Mouse (Mus musculus) hindbrain, embryonic 11.5 days (tissue): ENCODE results near the gene Trim72. TPM values are rescaled to one million over a fixed set of nuclear protein-coding genes. Genes with fewer than 3 reads are reported as not detected.
A peak's percentile ranks its signal among the peaks of the same experiment; 100 is the strongest.

Experiments
- ATAC-seq: fragments of 200-750 bp; cut with Nextera tagmentation; 2 replicates; pipeline ENCODE4 v1.8.0; 2017; ENCODE audit warnings: mild to moderate bottlenecking, moderate TSS enrichment, moderate library complexity; ENCODE audit not compliant: low FRiP score
- DNase-seq: peaks from one replicate; pipeline ENCODE4 v3.0.0-alpha.2; 2015; ENCODE audit warnings: low spot score
- H3K27ac ChIP-seq: fragments of 300-500 bp; sonication (generic); 2 replicates; pipeline ENCODE4 v1.5.1; 2014; ENCODE audit warnings: mild to moderate bottlenecking, low read depth, low read length
- H3K27me3 ChIP-seq: fragments of 300-500 bp; sonication (generic); 2 replicates; pipeline ENCODE4 v1.6.1; 2014; ENCODE audit warnings: mild to moderate bottlenecking, low read length, moderate library complexity, mixed read lengths; ENCODE audit not compliant: control insufficient read depth, insufficient read depth
- H3K36me3 ChIP-seq: fragments of 300-500 bp; sonication (generic); 2 replicates; pipeline ENCODE4 v1.6.1; 2014; ENCODE audit warnings: mild to moderate bottlenecking, low read length, moderate library complexity, mixed read lengths; ENCODE audit not compliant: control insufficient read depth, insufficient read depth
- H3K4me1 ChIP-seq: fragments of 300-500 bp; sonication (generic); replicated peaks from 2 replicates; pipeline ENCODE4 v1.6.1; 2014; ENCODE audit warnings: low read length, mixed read lengths; ENCODE audit not compliant: control insufficient read depth, insufficient read depth
- H3K4me2 ChIP-seq: fragments of 300-500 bp; sonication (generic); replicated peaks from 2 replicates; pipeline ENCODE4 v1.6.1; 2014; ENCODE audit warnings: mild to moderate bottlenecking, low read depth, low read length
- H3K4me3 ChIP-seq: fragments of 300-500 bp; sonication (generic); 2 replicates; pipeline ENCODE4 v1.5.1; 2014; ENCODE audit warnings: low read depth, low read length
- H3K9ac ChIP-seq: fragments of 300-500 bp; sonication (generic); 2 replicates; pipeline ENCODE4 v1.6.1; 2014; ENCODE audit warnings: low read depth, low read length
- H3K9me3 ChIP-seq: fragments of 300-500 bp; sonication (generic); 2 replicates; pipeline ENCODE4 v1.6.1; 2016; ENCODE audit warnings: low read length; ENCODE audit not compliant: control insufficient read depth
- WGBS: fragments of 180-500 bp; shearing (Covaris S2); extraction: QIAGEN DNeasy Blood & Tissue Kit; methylation state at CpG from one replicate; pipeline ENCODE4 v1.1.7; 2014; 5-methylcytosine and 5-hydroxymethylcytosine counted together
- polyA plus RNA-seq: library from polyadenylated mRNA; unstranded; fragments of >200 nt; fragmentation: Nextera tagmentation; extraction: Ambion mirVana; gene quantifications from 2 replicates; pipeline ENCODE4 v1.2.1, GENCODE M21; 2014

The Trim72 gene
- polyA plus RNA-seq, result not detected in 2 replicates

DNA sequence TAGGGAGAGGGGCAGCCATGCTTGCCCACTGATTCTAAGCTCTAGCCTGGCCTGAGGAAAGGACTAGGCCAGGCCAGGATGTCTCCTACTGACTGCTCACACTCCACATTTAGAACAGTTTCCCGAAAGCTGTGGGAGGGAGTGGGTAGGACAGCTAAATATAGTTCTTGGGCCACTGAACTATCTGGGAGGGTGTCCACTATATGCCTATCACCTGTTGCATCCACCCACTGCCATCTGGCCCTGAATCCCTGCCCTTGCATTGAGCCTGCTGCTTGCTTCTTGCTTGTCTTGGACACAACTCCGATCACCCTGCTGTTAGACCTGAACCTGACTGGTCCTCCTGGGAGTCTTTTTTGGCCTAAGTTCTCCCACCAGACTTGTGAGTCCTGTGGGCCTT, at the start of gene Trim72:
TSS of gene Trim72 (plus strand) at position 262 of the 400 bp plus-strand sequence.
- DNase-seq, result no peak
- Histone ChIP-seq H3K4me2 (0 out of 2 replicates have a peak within 1 kb of the TSS, but pooled peaks have one; percentile 7), H3K9ac (peak within 1 kb of the TSS; percentile 11; the same call in 1 of the 2 replicates), H3K4me1 (no peaks in the 10 kb centered on the region), H3K27me3 (no peaks in the 10 kb centered on the region), H3K9me3 (no peaks in the 10 kb centered on the region), H3K4me3 (no peak within 1 kb of the TSS), H3K27ac (no peak within 1 kb of the TSS), H3K36me3 (no peaks in the 10 kb centered on the region)
- ATAC-seq, result no peak
- 86% methylated on average over 2 of the region's 2 CpGs for WGBS

DNA sequence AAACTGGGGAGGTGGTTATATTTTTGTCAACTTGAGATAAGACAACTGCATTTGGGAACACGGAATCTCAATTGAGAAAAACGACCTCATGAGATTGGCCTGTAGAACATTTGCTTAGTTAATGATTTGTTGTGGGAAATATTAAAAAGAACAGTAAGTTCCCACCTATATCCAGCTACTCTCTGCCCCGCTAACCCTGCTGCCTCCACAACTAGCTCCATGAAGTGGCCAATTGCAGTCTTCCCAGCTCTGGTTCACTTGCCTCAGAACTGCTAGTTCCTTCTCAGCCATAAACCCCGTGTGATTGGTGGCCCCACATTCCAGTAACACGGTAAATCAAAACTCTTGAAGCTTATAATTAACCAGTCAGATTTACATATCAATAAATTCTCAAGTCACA, 44.4 kb upstream of the Trim72 start:
- Histone ChIP-seq H3K4me1 (no peaks in the 10 kb centered on the region), H3K9ac (no peak overlapping the region), H3K27ac (no peak overlapping the region), H3K36me3 (no peaks in the 10 kb centered on the region), H3K4me2 (no peak overlapping the region), H3K9me3 (no peaks in the 10 kb centered on the region), H3K27me3 (no peaks in the 10 kb centered on the region), H3K4me3 (no peak overlapping the region)
- WGBS, result 71% methylated on average over 5 of the region's 5 CpGs
- ATAC-seq (no peak), DNase-seq (no peak)

DNA sequence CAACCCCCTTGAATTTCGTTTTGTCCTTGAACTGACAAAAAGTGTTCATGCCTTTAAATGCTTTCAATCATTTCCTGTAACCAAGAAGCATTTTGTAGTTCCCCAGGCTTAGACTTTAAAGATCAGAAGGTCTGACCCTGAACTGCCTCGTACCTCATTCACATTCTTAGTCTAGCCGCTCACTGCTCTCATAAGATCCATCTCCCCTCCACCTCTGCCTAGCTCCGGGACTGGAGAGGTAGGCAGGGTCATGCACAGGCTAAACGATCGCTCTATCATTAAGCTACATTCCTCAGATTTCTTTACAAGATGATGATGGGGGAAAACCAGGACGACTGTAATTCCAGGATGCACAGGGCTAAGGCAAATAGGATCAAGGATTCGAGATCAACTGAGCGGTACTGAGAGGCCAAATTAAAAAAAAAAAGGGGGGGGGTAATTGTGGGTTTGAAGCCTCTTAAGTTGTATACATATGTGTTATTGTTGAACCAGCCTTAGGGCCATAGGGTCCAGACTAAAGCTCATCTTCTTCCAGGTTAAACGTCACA, 37.3 kb upstream of the Trim72 start:
- Histone ChIP-seq H3K9ac (peak overlapping the region; percentile 99), H3K27me3 (no peaks in the 10 kb centered on the region), H3K4me3 (peak overlapping the region; percentile 98), H3K36me3 (peaks cover 13% of the 10 kb centered on the region), H3K9me3 (no peaks in the 10 kb centered on the region), H3K4me1 (0 out of 2 replicates have a peak, but pooled peaks cover 2% of the 10 kb centered on the region), H3K4me2 (peak overlapping the region; percentile 54), H3K27ac (peak overlapping the region; percentile 95)
- WGBS, result 16% methylated on average over 10 of the region's 10 CpGs
- DNase-seq (no peak), ATAC-seq (no peak; the same call in 1 of the 2 replicates)

DNA sequence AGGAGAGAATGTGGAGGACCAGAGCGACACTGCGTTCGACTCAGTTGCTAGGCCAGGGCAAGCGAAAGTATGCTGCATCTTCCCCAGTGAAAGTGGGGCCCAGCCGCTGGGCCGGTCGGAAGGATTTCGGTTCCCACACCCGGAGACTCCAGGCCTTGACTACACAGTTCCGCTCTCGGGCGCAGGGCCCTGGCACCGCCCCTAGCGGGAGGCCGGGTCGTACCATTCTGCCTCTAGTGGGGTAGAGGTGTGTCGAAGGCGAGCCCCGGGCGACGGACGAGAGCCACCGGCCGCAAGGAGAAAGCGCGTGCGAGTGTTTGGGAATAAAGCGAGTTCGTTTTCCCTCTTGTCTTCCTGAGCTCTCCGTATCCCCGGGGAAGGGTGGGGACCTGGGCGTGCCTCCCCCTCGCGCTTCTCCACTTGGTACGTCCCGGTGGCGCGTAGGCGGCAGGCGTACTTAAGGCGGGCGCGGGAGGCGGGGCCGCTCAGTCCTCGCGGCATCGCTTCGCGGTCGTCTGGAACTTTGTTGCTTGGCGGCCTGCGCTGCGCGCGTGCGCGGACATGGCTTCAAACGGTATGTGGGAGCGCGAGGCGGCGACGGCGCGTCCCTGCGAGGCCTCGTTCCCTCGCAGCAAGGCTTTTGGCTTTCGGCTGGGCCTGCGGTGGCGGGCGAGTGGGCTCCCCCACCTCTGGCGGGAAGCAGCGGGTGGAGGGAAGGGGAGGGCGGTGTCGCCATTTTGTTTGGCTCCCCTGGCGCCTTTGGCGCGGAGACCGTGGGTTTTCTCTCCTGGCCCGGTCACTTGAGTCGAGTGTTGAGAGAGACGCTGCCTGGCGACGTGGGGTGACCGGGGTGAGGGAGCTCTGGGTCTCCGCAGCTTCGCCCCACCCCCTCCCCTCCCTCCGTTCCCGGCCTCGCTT, 36.5 kb upstream of the Trim72 start, which contains the start of gene Fus:
TSS of gene Fus (plus strand) at position 454 of the 918 bp plus-strand sequence.
- peak within 1 kb of the TSS; percentile 98 for H3K4me3 ChIP-seq
- H3K36me3 ChIP-seq, result peaks cover 19% of the 10 kb centered on the region
- peak within 1 kb of the TSS; percentile 99 for H3K9ac ChIP-seq
- no peaks in the 10 kb centered on the region for H3K9me3 ChIP-seq
- H3K27me3 ChIP-seq, result no peaks in the 10 kb centered on the region
- peak within 1 kb of the TSS; percentile 95 for H3K27ac ChIP-seq
- H3K4me2 ChIP-seq, result peak within 1 kb of the TSS; percentile 54
- 0 out of 2 replicates have a peak, but pooled peaks cover 2% of the 10 kb centered on the region for H3K4me1 ChIP-seq
- DNase-seq (peak; percentile 94), ATAC-seq (peak; percentile 96)
- WGBS, result 0% methylated on average over 89 of the region's 92 CpGs

DNA sequence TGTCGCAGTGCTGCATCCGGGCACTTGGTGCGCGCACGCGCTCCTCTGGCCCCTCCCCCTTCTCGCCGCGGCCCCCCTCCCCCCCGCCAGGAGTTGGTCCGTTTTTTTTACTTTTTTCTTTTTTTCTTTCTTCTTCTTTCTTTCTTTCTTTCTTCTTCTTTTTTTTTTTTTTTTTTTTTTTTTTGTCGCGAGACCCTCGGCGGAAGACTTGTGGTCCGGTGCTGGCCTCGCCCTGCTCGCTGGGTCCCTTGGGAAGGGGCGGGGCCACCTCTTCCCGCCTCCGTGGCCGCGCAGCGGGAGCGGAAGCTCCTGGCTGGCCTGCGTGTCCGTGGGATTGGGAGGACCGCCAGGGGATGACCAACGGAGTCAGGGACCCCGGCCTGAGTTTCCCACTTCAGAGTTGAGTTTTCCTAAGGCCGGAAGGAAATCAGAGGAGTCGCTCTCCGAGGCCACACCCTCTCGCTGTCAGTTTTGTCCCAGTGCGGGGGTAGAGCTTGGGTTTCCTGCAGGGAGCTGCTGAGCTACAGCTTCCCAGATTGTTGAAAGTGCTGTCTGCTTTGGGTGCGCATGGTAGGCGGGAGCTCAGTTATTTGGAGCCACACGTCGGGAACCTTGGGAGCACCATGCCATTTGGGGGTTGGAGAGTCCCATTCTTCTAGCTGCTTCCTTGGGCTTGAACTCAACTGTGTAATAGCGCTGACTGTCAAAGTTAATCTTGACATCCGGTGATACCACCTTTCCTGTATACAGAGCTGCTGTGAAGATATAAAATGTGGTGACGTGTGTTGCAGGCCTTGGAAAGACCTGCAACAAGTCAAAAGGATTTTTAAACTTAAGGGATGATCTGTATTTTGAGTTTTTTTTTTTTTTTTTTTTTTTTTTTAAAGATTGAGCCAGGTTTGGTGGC, 35.6 kb upstream of the Trim72 start:
- ATAC-seq (peak; percentile 50), DNase-seq (peak; percentile 86)
- 0 out of 2 replicates have a peak, but pooled peaks cover 2% of the 10 kb centered on the region for H3K4me1 ChIP-seq
- no peaks in the 10 kb centered on the region for H3K27me3 ChIP-seq
- H3K36me3 ChIP-seq, result peaks cover 23% of the 10 kb centered on the region
- peak overlapping the region; percentile 95 for H3K27ac ChIP-seq
- peak overlapping the region; percentile 54 for H3K4me2 ChIP-seq
- peak overlapping the region; percentile 99 for H3K9ac ChIP-seq
- WGBS, result 1% methylated on average over 30 of the region's 42 CpGs
- no peaks in the 10 kb centered on the region for H3K9me3 ChIP-seq
- peak overlapping the region; percentile 98 for H3K4me3 ChIP-seq

DNA sequence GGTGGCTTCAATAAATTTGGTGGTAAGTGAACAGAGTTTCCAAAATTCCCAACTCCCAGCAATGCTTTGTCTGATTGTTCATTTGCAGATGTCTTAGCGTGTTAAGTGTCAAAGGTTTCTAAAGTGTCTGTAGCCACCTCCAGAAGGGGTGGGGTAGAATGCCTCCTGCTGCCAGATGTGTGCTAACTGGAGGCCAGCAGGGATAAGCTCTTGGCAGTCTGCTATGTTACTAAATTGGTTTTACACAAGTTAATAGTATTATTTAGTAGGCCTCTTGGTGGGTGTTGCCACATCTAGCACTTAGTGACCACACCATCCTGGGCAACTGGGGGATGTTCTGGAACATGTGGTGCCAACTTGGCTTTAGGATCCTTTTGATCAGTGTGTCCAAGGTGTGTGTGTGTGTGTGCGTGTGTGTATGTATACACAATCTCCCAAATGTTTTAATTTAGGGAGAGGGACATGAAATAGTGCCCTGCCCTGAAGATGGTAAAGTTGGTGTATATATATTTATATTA, 29.3 kb upstream of the Trim72 start:
- peaks cover 39% of the 10 kb centered on the region for H3K36me3 ChIP-seq
- no peak overlapping the region for H3K4me3 ChIP-seq
- H3K27ac ChIP-seq, result no peak overlapping the region
- no peaks in the 10 kb centered on the region for H3K27me3 ChIP-seq
- H3K4me1 ChIP-seq, result no peaks in the 10 kb centered on the region
- H3K4me2 ChIP-seq, result no peak overlapping the region
- WGBS, result 82% methylated on average over 2 of the region's 2 CpGs
- no peaks in the 10 kb centered on the region for H3K9me3 ChIP-seq
- H3K9ac ChIP-seq, result no peak overlapping the region
- no peak for DNase-seq
- ATAC-seq, result no peak

DNA sequence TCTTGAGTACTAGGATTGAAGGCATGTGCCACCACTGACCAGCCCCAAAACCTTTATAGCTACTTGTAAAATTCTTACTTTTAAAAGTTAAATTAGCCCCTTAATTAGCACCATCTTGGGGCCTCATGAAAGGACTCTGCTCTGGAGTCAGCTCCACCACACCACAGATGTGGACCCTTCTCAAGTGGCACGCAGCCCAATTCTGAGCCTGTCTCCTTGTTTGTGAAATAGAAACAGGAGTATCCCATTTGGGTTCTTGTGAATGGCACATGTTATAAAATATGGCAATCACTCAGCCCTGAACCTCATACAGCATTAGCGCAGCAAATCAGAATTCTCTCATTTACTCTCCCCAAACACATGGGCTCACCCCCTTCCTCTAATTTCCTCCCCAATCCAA, 24.9 kb upstream of the Trim72 start:
- no peak overlapping the region for H3K9ac ChIP-seq
- WGBS, result 100% methylated on average over 2 of the region's 2 CpGs
- H3K36me3 ChIP-seq, result peaks cover 32% of the 10 kb centered on the region
- no peaks in the 10 kb centered on the region for H3K27me3 ChIP-seq
- ATAC-seq (no peak), DNase-seq (no peak)
- no peak overlapping the region for H3K4me3 ChIP-seq
- no peak overlapping the region for H3K27ac ChIP-seq
- H3K9me3 ChIP-seq, result no peaks in the 10 kb centered on the region
- no peak overlapping the region for H3K4me2 ChIP-seq
- no peaks in the 10 kb centered on the region for H3K4me1 ChIP-seq

DNA sequence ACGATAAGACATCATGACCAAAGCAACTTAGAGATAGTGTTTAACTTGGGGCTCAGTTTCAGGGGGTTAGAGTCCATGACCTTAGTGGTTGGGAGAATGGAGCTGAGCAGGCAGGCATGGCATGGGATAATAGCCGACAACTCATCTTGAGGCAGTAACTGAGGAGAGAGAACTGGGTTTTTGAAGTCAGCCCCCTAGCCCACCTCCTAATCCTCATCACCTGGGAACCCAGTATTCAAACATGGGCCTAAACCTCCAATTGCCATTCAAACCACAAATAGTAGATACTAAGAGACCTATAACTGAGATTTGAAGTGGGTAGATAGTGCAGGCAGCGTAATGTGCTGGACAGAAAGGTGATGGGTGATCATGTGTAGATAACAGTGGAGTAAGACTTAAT, 23.1 kb upstream of the Trim72 start:
- DNase-seq (no peak), ATAC-seq (no peak)
- Histone ChIP-seq H3K4me1 (no peaks in the 10 kb centered on the region), H3K9ac (no peak overlapping the region), H3K9me3 (no peaks in the 10 kb centered on the region), H3K4me3 (no peak overlapping the region), H3K36me3 (peaks cover 24% of the 10 kb centered on the region), H3K4me2 (no peak overlapping the region), H3K27ac (no peak overlapping the region), H3K27me3 (no peaks in the 10 kb centered on the region)
- 87% methylated on average over 3 of the region's 3 CpGs for WGBS
